Mouse (Mus musculus) T-cell, adult 66 days (primary cell): Measurements from ENCODE around the gene Fzd1. TPM values are rescaled to one million over a fixed set of nuclear protein-coding genes. Genes with fewer than 3 reads are reported as not detected.

Experiments used
- total RNA-seq, 2 experiments: library from RNA; stranded (reverse); gene quantifications; 3 replicates in 1 of 2; 4 replicates in 1 of 2; pipeline ENCODE4 v1.2.4; 2023

The Fzd1 gene
- not detected for total RNA-seq

GRCm38 (mm10) chr5:4757902-4758301 is at the start of gene Fzd1:
Gene Fzd1 (minus strand): TSS chr5:4758035.

